Mouse (Mus musculus) mouse embryonic stem cell (cell line): Measurements from ENCODE around the gene Hoxa6.

ENCODE experiments used
- in situ Hi-C, 2 experiments: fragments of 300-500 bp; cut with MboI; formaldehyde crosslinking; loops; 1 replicate in 1 of 2; 3 replicates in 1 of 2; pipeline ENCODE4 v1.14.3; 2019 to 2020; ENCODE audit warnings: low sequenced_read_pairs in 2 of 2, low pct_unique_long_range_greater_than_20kb in 1 of 2, mixed read lengths in 1 of 2; ENCODE audit not compliant: unreplicated experiment in 1 of 2

Hoxa6 gene

GRCm38 (mm10) chr6:52244471-52245039, 36.0 kb upstream of the Hoxa6 start:
- in situ Hi-C loops = loop anchor here (5.0 to 25.0 kb wide), 2 partner anchors 77 to 1057 kb away; no protein-coding TSS in a partner anchor

GRCm38 (mm10) chr6:52243681-52244121, 35.2 kb upstream of the Hoxa6 start:
- in situ Hi-C loops = loop anchor here in 1 of 2 experiments (25.0 kb wide), 1 partner anchor 1056 kb away; no protein-coding TSS in a partner anchor

GRCm38 (mm10) chr6:52242801-52243332, 34.3 kb upstream of the Hoxa6 start:
- in situ Hi-C loops = loop anchor here in 1 of 2 experiments (25.0 kb wide), 1 partner anchor 1056 kb away; no protein-coding TSS in a partner anchor

- in situ Hi-C loops = loop anchor here in 1 of 2 experiments (25.0 kb wide), 1 partner anchor 1054 kb away; no protein-coding TSS in a partner anchor
These were observed 32.6 kb upstream of the Hoxa6 start for GRCm38 (mm10) chr6:52241001-52241621.

DNA sequence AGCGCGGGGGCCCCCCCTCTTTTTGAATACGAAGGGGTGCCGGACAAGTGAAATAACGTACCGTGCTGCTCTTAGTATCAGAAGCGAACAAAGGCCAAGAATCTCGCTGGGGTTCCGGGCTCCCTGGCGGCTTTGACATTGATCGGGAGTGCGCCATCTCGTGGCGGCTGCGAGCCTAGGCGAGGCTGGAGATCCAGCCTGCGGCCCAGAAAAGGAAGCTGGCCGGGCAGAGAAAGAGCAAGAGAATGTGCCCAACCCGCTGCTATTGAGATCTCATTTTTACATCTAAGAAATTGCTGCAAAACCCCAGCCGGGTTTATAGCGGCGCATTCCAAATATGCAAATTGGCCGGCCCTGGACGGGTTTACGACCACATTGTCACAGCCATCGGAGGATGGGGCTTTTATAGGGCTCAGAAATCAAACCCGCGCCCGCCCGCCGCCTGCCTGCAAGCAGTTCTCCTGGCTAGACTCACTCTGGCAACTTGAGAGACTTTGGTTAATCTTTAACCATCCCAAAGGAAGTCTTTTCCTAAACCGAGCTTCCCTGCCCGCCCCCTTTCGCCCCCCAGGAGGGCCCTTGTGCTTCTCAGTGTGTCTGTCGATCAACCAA, 32.0 kb upstream of the Hoxa6 start, which contains the start of gene Hoxa10:
Hoxa10 (minus strand) TSS at position 466 of the 612 bp plus-strand sequence.
- in situ Hi-C loops = loop anchor here in 1 of 2 experiments (25.0 kb wide), 1 partner anchor 1053 kb away; no protein-coding TSS in a partner anchor

- in situ Hi-C loops = loop anchor here in 1 of 2 experiments (25.0 kb wide), 1 partner anchor 1053 kb away; no protein-coding TSS in a partner anchor
These were observed 31.3 kb upstream of the Hoxa6 start for GRCm38 (mm10) chr6:52239625-52240388.

- in situ Hi-C loops = loop anchor here in 1 of 2 experiments (25.0 kb wide), 1 partner anchor 1052 kb away; no protein-coding TSS in a partner anchor
These were observed 30.5 kb upstream of the Hoxa6 start for GRCm38 (mm10) chr6:52238976-52239375.

- in situ Hi-C loops = loop anchor here in 1 of 2 experiments (25.0 kb wide), 1 partner anchor 1051 kb away; no protein-coding TSS in a partner anchor
These were observed 29.6 kb upstream of the Hoxa6 start for GRCm38 (mm10) chr6:52238155-52238545.

- in situ Hi-C loops = loop anchor here in 1 of 2 experiments (25.0 kb wide), 1 partner anchor 1050 kb away; no protein-coding TSS in a partner anchor
These were observed 29.0 kb upstream of the Hoxa6 start for GRCm38 (mm10) chr6:52237346-52238154.

DNA sequence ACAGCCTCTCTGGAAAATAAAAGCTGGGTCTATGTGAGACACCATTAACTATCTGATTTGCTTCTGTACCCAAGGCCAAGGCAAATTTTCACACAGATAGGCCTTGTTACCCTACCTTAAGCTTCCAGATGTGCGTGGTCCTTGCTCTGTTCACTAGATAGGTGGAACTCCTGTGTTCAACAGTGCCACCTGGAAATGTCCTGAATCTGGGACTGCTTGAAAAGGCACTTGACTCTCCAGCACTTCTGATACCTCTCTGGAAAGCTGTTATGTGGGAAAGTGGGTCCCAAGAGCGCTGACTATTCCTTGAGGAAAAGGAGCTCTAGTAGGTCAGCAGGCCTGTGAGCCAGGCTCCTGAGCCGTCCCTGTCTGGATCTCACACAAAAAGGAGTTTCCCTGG, 28.3 kb upstream of the Hoxa6 start:
- in situ Hi-C loops = loop anchor here in 1 of 2 experiments (25.0 kb wide), 1 partner anchor 1050 kb away; no protein-coding TSS in a partner anchor

- in situ Hi-C loops = loop anchor here in 1 of 2 experiments (25.0 kb wide), 1 partner anchor 1049 kb away; no protein-coding TSS in a partner anchor
These were observed 27.3 kb upstream of the Hoxa6 start for GRCm38 (mm10) chr6:52235866-52236265.

DNA sequence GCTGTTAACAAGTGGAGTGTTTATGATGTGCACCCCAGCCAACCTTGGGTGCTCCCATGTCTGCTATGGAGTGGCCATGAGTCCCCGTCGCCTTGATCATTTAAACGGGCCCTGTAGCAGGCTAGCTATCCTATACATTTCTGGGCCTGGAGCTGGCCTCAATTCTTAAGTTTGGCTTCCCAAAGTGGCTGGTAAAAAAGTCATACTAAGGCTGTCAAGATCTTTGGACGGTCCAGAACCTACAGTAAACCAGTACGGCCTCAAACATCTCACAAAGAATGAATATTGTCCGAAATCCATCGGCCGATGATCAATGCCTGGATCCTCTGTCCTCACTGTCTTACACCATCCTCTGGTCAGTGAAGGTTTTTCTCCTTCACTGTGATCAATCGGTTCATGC, 26.7 kb upstream of the Hoxa6 start:
- in situ Hi-C loops = loop anchor here in 1 of 2 experiments (25.0 kb wide), 1 partner anchor 1048 kb away; no protein-coding TSS in a partner anchor

DNA sequence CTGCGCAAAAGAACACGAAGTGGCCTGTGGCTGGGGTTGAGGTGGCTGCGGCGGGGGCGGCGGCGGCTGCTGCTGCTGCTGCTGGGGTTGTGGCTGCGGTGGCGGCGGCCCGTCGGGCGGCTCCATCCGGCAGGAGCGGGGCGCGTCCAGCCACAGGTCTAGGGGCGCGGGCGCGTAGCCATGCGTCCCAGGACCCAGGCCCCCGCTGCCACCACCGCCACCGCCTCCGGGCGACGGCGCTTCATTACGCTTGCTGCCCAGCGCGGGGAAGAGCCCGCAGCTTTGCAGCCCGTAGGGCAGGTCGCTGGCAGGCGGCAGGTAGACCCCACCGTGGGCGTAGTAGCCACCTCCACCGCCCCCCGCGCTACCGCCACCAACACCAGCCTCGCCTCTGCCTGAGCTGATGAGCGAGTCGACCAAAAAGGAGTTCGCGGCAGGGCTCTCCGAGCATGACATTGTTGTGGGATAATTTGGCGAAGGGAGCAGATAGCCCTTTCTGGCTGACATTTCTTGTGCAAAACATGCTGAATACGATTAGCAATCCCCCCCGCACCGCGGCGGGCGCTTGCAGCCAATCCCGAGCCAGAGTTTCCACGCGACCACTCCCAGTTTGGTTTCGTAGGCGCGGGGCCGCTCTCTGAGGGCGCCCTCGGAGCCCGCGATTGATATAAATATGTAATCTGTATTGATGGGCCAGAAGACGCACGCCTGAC, 26.1 kb upstream of the Hoxa6 start:
- in situ Hi-C loops = loop anchor here in 1 of 2 experiments (25.0 kb wide), 1 partner anchor 1047 kb away; no protein-coding TSS in a partner anchor

DNA sequence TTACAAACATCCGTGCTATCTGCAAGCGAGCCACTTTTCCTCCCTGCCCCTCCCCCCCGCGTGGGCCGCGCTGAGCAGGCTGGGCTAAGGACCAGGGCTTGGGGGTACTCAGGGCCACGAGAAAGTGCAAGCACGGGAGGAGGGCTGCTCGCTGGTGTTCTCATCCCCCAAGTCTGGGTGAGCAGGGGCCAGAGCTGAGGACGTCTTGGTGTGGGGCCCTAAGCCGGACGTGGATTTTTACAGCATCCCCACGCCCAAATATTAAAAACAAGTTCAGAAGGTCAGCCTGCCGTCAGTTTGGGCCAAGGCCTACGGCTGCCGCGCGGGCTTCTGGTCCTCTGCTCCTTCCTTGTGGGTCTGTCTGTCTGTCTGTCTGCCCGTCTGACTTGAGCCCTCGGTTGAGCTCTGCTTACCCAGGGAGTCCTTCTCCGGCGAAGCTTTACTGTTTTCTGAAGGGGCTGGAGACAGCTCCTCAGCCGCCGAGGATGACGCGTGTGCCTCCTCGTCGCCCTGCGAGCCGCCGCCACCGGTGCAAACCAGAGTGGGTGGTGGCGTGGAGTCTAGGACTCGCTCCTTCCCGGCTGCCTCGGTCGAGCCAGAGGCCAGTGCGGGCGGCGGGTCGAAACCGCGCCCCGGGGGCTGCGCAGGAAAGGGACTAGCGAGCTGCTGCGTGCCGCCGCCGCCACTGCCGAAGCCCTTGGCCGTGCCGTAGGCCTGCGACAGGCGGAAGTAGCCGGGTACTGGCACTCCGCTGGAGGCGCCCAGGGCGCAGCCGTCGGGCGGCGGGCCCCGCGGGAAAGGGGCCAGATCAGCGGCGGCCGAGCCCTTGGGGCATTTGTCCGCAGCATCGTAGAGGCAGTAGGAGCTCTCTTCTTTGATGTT, 25.3 kb upstream of the Hoxa6 start:
- in situ Hi-C loops = loop anchor here in 1 of 2 experiments (25.0 kb wide), 1 partner anchor 1046 kb away; no protein-coding TSS in a partner anchor

DNA sequence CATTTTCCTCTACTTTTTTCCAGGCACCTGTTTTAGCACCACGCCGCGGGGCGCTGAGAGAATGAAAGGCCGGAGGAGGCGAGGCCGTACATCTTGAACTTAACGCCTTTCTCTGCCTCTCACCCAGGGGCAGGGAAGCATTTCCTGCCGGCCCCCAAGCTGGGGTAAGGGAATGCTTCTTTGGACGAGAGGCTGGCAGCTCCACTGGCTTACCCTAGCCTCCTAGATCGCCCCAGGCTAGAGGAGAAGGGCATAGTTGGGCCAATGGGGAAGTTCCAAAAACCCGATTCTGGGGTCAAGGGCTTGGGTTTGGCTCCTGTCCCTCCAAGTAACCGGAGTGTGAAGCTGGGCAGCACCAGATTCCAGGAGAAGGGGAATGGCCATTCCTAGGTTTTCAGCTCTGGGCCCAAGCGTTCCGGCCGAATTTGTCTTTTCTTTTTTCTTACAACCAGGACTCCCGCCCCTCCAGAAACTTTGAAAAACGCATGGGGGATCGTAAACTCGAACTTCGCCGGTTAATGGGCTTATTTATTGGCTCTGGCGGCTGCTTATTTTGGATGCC, 24.5 kb upstream of the Hoxa6 start:
- in situ Hi-C loops = loop anchor here in 1 of 2 experiments (25.0 kb wide), 1 partner anchor 1046 kb away; no protein-coding TSS in a partner anchor
